Mouse (Mus musculus) activated CD4-positive, CD25-positive, alpha-beta regulatory T cell, adult 4 months (primary cell): ENCODE measurements around the gene Adh6b. TPM values are rescaled to one million over a fixed set of nuclear protein-coding genes. Genes with fewer than 3 reads are reported as not detected.
"Not testable (repeated sequence)": the region's sequence is repeated elsewhere in the genome, so short reads cannot be mapped to it uniquely, and the experiment has no call there.

Experiments used
- ATAC-seq: one replicate; pipeline ENCODE4 v1.8.0; 2017
- polyA plus RNA-seq, 2 experiments: library from polyadenylated mRNA; unstranded; fragments of 100-300 nt; shearing (Covaris generic); gene quantifications; one replicate each; pipeline ENCODE4 v1.2.1; 2017

Gene Adh6b
- polyA plus RNA-seq, 2 experiments from 2014 or later, result not detected

DNA sequence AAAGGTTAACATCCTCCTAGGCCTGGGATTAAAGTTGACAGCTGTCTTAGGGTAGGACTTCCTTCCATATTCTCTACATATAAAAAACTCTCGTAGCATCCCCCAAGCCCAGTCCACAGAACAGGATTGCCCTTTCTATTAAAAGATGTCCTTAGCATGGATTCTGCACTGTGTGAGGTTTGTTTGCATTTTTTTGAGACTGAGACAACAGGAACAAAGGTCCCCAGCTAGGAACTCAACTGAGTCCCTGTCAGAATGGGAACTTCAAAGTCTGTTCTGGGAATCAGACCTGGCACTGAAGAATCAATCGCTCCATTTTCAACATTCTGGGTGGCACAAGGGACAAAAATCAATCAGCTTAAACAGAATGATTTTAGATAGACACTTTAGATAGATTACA is 21.3 kb downstream of the Adh6b start:
- ATAC-seq, result no peak

DNA sequence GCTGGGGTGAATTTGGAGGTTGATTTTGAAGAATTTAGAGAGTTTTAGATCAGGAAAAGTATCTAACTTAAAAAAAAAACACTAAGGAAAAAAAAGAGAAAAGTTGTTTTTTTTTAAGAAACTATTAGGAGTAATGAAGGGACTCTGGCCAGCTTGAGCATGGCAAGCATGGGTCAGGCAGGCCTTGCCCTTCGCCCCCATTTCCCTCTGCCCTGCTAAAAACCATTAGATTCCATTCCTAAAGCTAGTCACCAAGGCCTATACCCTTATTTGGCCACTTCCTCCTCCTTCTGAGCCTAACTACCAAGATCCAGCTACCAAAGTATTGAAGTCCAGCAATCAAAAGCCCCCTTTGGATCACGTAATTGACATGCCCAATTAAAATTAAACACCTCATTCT is 24.6 kb downstream of the Adh6b start:
- ATAC-seq, result no peak

DNA sequence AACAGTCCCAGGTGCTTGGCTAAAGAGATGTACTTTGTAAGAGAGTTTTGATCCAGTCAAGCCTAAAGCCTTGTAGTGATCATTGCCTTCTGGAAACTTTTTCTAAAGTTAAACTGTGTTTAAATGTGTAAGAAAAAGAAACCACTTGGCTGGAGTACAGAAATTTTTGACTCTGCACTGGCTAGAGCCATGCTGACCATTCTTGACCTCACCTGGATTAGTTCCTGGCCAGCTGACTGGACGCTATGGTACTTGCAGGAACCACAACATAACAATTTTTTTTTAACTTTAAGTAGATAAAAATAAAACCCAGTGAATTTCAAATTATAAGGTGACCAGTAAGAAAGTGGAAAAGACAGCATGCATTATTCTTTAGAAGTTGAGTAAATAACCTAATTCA is 28.0 kb downstream of the Adh6b start:
- no peak for ATAC-seq

GRCm38 (mm10) chr3:138370289-138370688 is 28.7 kb downstream of the Adh6b start:
- ATAC-seq, result not testable (repeated sequence)

GRCm38 (mm10) chr3:138373920-138374319 is 32.3 kb downstream of the Adh6b start:
- ATAC-seq, result no peak

DNA sequence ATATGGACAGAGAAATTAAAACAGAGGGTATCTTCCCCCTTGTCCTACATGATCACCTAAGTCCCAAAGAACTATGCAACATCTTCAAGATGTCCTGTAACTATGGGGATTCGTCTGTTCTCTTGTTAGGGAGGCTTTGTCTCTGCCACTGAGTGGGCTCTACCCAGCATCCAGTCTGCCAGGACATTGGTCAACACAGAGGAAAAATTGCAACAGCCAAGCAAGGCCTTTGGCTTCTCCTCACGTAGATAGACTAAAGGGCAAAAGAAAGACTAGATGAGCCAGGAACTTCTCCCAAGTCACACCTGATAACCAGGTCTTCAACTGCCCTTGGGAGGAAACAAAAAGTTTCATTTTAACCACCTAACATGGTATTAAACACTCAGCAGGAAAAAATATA is 33.6 kb downstream of the Adh6b start:
- ATAC-seq, result no peak

- no peak for ATAC-seq
Observed at GRCm38 (mm10) chr3:138381133-138381532, 39.6 kb downstream of the Adh6b start.

DNA sequence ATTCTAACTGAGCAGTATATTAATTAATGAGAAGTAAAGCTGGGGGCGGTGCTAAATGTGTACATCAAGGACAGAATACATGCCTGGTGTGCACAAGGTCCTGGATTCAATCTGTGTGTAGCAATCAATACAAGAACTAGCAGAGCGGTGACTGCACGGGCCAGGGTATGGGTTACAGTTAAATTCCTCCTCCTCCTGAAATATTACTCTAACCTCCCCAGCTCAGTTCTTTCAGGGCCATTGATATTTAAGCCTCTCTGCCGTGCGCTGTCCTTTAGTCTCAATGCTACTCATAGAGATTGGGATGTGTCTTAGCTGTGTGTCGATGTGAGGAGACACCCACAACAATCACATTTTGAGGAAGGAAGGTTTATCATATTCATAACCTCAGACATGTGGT is 45.6 kb downstream of the Adh6b start:
- no peak for ATAC-seq

DNA sequence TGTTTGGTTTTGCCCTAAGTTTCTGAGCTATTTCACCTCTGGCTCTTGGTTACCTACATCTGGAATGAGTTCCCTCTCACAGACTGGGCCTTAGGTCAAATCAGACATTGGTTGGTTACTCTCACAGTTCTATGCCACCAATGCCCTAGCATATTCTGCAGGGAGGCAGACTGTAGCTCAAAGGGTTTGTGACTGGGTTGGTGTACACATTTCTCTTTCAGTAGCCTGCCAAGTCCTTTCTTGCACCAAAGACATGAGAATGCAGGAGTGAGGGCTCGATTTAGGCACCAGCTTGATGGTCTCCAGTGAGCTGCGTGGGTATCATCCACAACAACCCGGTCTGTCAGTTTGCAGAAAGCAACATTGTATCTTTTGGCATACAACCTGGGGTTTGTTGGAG is 63.3 kb downstream of the Adh6b start:
- ATAC-seq, result no peak

GRCm38 (mm10) chr3:138405341-138405740 is 63.8 kb downstream of the Adh6b start:
- no peak for ATAC-seq

DNA sequence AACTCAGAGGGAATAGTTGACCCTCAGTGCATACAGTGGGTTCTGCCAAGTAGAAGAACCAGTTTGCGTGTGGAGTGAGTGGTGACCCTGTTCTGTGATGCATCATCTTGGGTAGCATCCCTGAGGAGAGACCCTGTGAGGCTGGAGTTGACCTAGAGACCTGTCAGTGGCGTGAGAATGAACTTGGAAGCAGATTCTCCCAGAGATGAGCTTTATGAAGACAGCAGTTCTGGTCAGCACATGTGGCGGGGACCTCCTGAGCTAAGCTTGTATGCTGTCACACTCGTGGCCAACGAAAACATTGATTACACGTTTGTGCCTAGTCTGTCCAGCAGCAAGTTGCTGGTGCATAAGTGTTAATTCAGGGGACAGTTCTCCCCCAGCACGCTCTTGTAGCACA is 64.3 kb downstream of the Adh6b start:
- no peak for ATAC-seq

- no peak for ATAC-seq
Observed at GRCm38 (mm10) chr3:138407920-138408319, 66.3 kb downstream of the Adh6b start.

Other genes starting within 250 kb of the Adh6b start
- gene Trmt10a, start 198.3 kb upstream of the Adh6b start, polyA plus RNA-seq, result 10 to 100 TPM in 1 of 2 experiments, 1 to 10 TPM in 1; 8.7 to 10.0 TPM
- gene Mttp, start 196.8 kb upstream of the Adh6b start, polyA plus RNA-seq, result 1 to 10 TPM; 2.9 to 3.6 TPM
- not detected for gene 4930579F01Rik, start 147.9 kb upstream of the Adh6b start, polyA plus RNA-seq
- not detected for gene Adh7, start 124.0 kb upstream of the Adh6b start, polyA plus RNA-seq
- 1 to 10 TPM; 1.1 to 1.7 TPM for gene Adh1, start 80.8 kb upstream of the Adh6b start, polyA plus RNA-seq
- not detected for gene Adh6a, start 28.5 kb upstream of the Adh6b start, polyA plus RNA-seq
- under 1 TPM; 0.25 to 0.38 TPM for gene Adh4, start 73.7 kb downstream of the Adh6b start, polyA plus RNA-seq
- gene Adh5, start 101.3 kb downstream of the Adh6b start, polyA plus RNA-seq, result 100 to 1,000 TPM; 117 to 122 TPM
- 10 to 100 TPM; 32.0 to 33.3 TPM for gene Metap1, start 147.7 kb downstream of the Adh6b start, polyA plus RNA-seq
- gene Eif4e, start 184.4 kb downstream of the Adh6b start, polyA plus RNA-seq, result 100 to 1,000 TPM; 246 to 346 TPM